20 mouse cellular contexts compared by ENCODE assay signal in the genomic region with DNA sequence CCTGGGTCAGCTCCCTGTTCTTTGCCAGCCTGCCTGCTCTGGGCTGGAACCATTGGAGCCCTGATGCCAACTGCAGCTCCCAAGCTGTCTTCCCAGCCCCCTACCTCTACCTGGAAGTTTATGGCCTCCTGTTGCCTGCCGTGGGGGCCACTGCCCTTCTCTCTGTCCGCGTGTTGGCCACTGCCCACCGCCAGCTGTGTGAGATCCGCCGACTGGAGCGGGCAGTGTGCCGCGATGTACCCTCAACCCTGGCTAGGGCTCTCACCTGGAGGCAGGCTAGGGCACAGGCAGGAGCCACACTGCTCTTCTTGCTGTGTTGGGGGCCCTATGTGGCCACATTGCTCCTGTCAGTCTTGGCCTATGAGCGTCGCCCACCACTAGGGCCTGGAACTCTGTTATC. TPM values are rescaled to one million over a fixed set of nuclear protein-coding genes. Genes with fewer than 3 reads are reported as not detected.
DNase-seq lines count a peak whose midpoint lies in the region; ATAC-seq and TF ChIP-seq lines count a peak whose summit lies in the region.
"Had no signal": no experiment of that assay in that cellular context is flagged by ENCODE, and none has a peak within 500 bp of the region (broad histone marks: within the 10 kb centered on the region; RNA-seq: fewer than 3 reads in every experiment).

No protein-coding gene starts in this region.

- H3K4me2 ChIP-seq in lung, postnatal 0 days (replicated peaks; ENCODE audit: low read depth, low read length) = no peak overlapping the region
- H3K4me2 ChIP-seq: heart, embryonic 13.5 days; hindbrain, embryonic 15.5 days had no signal

- peak; percentile 21; the same call in 1 of the 2 replicates for TF ChIP-seq CTCF in lung, postnatal 0 days (IDR thresholded peaks at IDR 0.05)

- TF ChIP-seq EP300 in lung, postnatal 0 days (IDR thresholded peaks at IDR 0.05) = no peak

- WGBS in lung, postnatal 0 days = 83% methylated on average over 11 of the region's 11 CpGs

- H3K4me1 ChIP-seq in lung, postnatal 0 days (ENCODE audit: insufficient read depth, low read depth, low read length) = peaks cover 4% of the 10 kb centered on the region; the same call in 1 of the 2 replicates

- H3K36me3 ChIP-seq in lung, postnatal 0 days (ENCODE audit: insufficient read depth, low read length) = peaks cover 27% of the 10 kb centered on the region; the same call in 1 of the 2 replicates

- peak; percentile 22 for DNase-seq in cerebellum, adult 9-11 months
- no peak for DNase-seq in cerebellum, adult 8-10 months
- DNase-seq in lung, postnatal 0 days (ENCODE audit: low spot score) = no peak
- no peak for DNase-seq in lung, adult 18-20 months
- DNase-seq in ZHBTc4 (ENCODE audit: low read depth, low spot score) = peak; percentile 36
- DNase-seq in natural killer cell, adult 2 months (ENCODE audit: low spot score in 2 of 2) = no peak
- no peak for DNase-seq in kidney, adult 8-10 months
- DNase-seq: adrenal gland, postnatal 14 days; B cell, adult 2 months; cerebellum, adult 11-12 months; cerebellum, postnatal 10 days; gastrocnemius, postnatal 10 days; heart, postnatal 36 days had no signal

- no peak overlapping the region for H3K9ac ChIP-seq in lung, postnatal 0 days (replicated peaks; ENCODE audit: low read depth)
- H3K9ac ChIP-seq: heart, embryonic 13.5 days; hindbrain, embryonic 15.5 days had no signal

- H3K27me3 ChIP-seq in lung, postnatal 0 days (replicated peaks; ENCODE audit: insufficient read depth, low read length) = no peaks in the 10 kb centered on the region
- H3K27me3 ChIP-seq: heart, embryonic 13.5 days; hindbrain, embryonic 15.5 days had no signal

- no peak overlapping the region for H3K27ac ChIP-seq in lung, postnatal 0 days (ENCODE audit: low read length)
- H3K27ac ChIP-seq: embryonic facial prominence, embryonic 10.5 days; heart, embryonic 13.5 days; hindbrain, embryonic 15.5 days had no signal

- H3K9me3 ChIP-seq in lung, postnatal 0 days (ENCODE audit: low read length) = no peaks in the 10 kb centered on the region
- H3K9me3 ChIP-seq: embryonic facial prominence, embryonic 10.5 days; heart, embryonic 13.5 days; hindbrain, embryonic 15.5 days had no signal

- ATAC-seq in lung, postnatal 0 days = no peak
- ATAC-seq: CD4-positive, CD25-positive, alpha-beta regulatory T cell, adult 4 months; forebrain, embryonic 14.5 days; intestine, postnatal 0 days had no signal

- no peak overlapping the region for H3K4me3 ChIP-seq in lung, postnatal 0 days (ENCODE audit: low read depth, low read length)
- H3K4me3 ChIP-seq: embryonic facial prominence, embryonic 10.5 days; heart, embryonic 13.5 days; hindbrain, embryonic 15.5 days had no signal

RNA-seq across cellular contexts. Expression of a gene that starts 0.6 kb away (rescaled TPM):
- 0.18 and 0.30 TPM in 2 replicates for polyA plus RNA-seq in lung, postnatal 0 days (2015; fragmentation: Nextera tagmentation; extraction: Ambion mirVana)
- polyA plus RNA-seq: hindbrain, embryonic 11.5 days; hindbrain, embryonic 15.5 days had no signal

RNA-seq across cellular contexts. Expression of a gene that starts 5.5 kb away (rescaled TPM):
- polyA plus RNA-seq in lung, postnatal 0 days (2015; fragmentation: Nextera tagmentation; extraction: Ambion mirVana) = 213 and 214 TPM in 2 replicates

RNA-seq across cellular contexts. Expression of a gene that starts 5.7 kb away (rescaled TPM):
- 88.7 and 91.4 TPM in 2 replicates for polyA plus RNA-seq in lung, postnatal 0 days (2015; fragmentation: Nextera tagmentation; extraction: Ambion mirVana)

RNA-seq across cellular contexts. Expression of a gene that starts 26.4 kb away (rescaled TPM):
- polyA plus RNA-seq in lung, postnatal 0 days (2015; fragmentation: Nextera tagmentation; extraction: Ambion mirVana) = 148 and 149 TPM in 2 replicates

RNA-seq across cellular contexts. Expression of a gene that starts 43.1 kb away (rescaled TPM):
- polyA plus RNA-seq in lung, postnatal 0 days (2015; fragmentation: Nextera tagmentation; extraction: Ambion mirVana) = 465 and 473 TPM in 2 replicates

Comparison
In these comparisons a context has a peak if more than half of its experiments do, and no peak if none do; other contexts are left out.
1. DNase-seq: peak in cerebellum, adult 9-11 months (single experiment) and ZHBTc4 (single experiment); none in cerebellum, adult 8-10 months (single experiment), lung, postnatal 0 days (single experiment), lung, adult 18-20 months (0 of 2), natural killer cell, adult 2 months (0 of 2) and kidney, adult 8-10 months (0 of 2).